Mouse (Mus musculus): ENCODE measurements around the gene Prkcb.

Prkcb gene

DNA sequence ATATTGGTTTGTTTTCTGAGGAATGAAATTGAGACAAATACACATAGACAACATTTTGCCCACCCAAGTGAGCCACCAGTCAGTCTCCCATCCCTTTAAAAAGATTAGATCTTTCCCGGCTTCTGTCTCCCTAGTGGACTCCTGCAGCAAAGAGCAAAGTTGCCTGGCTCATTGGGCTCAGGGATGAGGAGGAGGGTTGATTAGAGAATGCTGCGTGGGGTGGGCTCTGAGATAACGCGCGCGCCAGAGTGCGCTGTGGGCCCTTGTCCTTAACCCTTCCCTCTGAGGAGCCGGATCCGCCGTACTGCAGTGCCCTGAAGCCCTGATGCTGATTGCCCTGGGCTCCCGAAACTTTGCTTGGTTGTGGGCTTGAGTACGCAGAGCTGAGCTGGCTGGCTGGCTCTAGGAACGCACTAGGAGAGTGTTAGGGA, 381.9 kb downstream of the Prkcb start, which contains the start of gene Cacng3:
TSS of gene Cacng3 (plus strand) at position 51 of the 431 bp plus-strand sequence.
- no peak for DNase-seq (ENCODE audit: low read depth, low spot score)

DNA sequence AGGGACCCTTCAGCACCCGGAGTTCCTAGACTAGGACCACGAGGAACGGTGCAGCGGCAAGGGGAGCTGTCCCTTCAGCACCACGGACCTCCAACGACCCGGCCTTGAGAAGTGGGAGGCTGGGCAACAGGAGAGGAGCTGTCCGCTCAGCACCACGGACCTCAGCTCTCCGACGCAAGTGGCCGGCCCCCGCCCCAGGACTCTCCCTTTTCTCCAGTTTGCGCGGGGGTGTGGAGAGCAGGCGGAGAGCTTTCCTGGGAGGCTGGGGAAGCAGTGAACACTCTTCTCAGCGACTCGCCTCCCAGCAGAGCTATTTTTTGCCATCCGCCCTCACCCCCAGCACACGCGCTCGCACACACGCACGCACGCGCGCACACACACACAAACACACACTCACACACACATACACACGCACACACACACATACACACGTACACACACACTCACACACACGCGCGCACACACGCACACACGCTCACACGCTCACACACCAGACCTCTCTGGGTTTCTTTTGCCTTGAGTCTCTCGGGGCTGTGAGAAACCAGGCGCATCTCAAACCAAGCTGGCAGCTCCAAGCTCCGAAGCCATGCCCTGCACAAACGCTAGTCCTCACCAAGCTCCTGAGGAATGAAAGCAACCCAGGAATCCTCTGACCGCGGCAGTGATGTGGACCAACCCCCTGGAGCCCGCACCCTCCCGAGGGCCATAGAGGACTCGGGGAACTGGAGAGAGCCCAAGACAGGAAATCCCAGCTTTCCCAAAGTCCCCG, 382.5 kb downstream of the Prkcb start:
- DNase-seq (ENCODE audit: low read depth, low spot score), result peak; percentile 90

DNA sequence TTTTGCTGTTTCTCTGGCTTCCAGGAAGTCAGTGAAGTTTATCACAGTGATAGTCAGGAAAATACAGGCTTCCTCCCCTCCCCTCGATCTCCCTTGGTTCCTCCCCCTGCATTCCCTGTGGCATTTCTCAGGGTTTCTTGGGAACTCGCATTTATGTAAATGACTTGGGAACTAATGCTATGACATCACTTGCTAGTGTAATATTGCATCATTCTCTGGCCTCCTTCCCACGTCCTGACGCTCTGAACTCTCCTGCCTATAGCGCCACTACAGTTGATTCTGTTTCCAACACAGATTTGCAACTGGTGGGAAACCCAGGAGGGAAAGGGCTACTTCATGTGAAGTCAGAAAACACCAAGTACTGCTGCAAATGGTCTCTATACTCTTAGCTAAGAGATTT, 384.4 kb downstream of the Prkcb start:
- DNase-seq (ENCODE audit: low read depth, low spot score), result no peak

DNA sequence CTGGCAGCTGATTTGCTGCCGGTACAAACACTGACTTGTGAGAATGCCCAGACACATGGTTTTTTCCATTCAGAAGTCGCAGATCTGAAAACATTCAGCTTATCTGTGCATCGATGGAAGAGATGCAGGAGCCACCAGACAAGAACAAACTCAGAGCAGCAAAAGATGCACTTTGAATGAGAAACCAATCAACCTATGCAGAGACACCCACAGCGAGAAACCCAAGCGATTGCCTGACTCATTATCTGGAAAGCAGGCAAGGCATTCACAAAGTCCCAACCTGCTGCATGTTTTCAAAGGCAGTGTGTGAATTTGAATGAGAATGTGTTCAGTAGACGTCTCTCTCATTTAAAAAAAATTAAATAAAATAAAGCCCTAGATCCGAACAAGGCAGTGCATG, 386.7 kb downstream of the Prkcb start:
- no peak for DNase-seq (ENCODE audit: low read depth, low spot score)

All from embryo, embryonic 11.5 days (tissue).